Mouse (Mus musculus) adrenal gland, postnatal 36 days (tissue): ENCODE results near the gene Shox2. TPM values are rescaled to one million over a fixed set of nuclear protein-coding genes. Genes with fewer than 3 reads are reported as not detected.

ENCODE experiments used
- DNase-seq, 2 experiments: peaks; one replicate each; pipeline ENCODE4 v3.0.0; 2021; ENCODE audit warnings: mixed read lengths in 1 of 2
- total RNA-seq, 2 experiments: library from RNA; stranded (reverse); gene quantifications; 2 replicates each; pipeline ENCODE4 v1.2.3; 2021

The Shox2 gene
- total RNA-seq, 2 experiments from 2014 or later, result 1.4 to 3.7 TPM

GRCm38 (mm10) chr3:66964884-66965283 is 16.7 kb downstream of the Shox2 start:
- no peak for DNase-seq

GRCm38 (mm10) chr3:66959972-66960371 is 21.6 kb downstream of the Shox2 start:
- DNase-seq, result no peak

GRCm38 (mm10) chr3:66955126-66955525 is 26.4 kb downstream of the Shox2 start:
- no peak for DNase-seq

- no peak for DNase-seq
These were observed 41.9 kb downstream of the Shox2 start for GRCm38 (mm10) chr3:66939675-66940074.

- no peak for DNase-seq
These were observed 59.1 kb downstream of the Shox2 start for GRCm38 (mm10) chr3:66922436-66922835.

Other genes starting within 250 kb of the Shox2 start
- gene Rsrc1, start 381 bp downstream of the Shox2 start, total RNA-seq, result 10 to 100 TPM; 29.2 to 29.7 TPM